Mouse (Mus musculus): Measurements from ENCODE around the gene Abt1. TPM values are rescaled to one million over a fixed set of nuclear protein-coding genes. Genes with fewer than 3 reads are reported as not detected.
"Not testable (repeated sequence)": the region's sequence is repeated elsewhere in the genome, so short reads cannot be mapped to it uniquely, and the experiment has no call there.

The Abt1 gene
- polyA plus RNA-seq, 3 experiments from 2014 or later = 11.3 to 13.4 (median 12.2) TPM

- peak; percentile 63 for ATAC-seq
Observed at GRCm38 (mm10) chr13:23412630-23413521, 10.8 kb downstream of the Abt1 start.

GRCm38 (mm10) chr13:23412211-23412629 is 11.4 kb downstream of the Abt1 start:
- peak; percentile 29 for ATAC-seq

GRCm38 (mm10) chr13:23411311-23412210 is 12.1 kb downstream of the Abt1 start:
- peak; percentile 8 for ATAC-seq

- no peak for ATAC-seq
Observed at GRCm38 (mm10) chr13:23410632-23411031, 13.0 kb downstream of the Abt1 start.

GRCm38 (mm10) chr13:23402626-23403025 is 21.0 kb downstream of the Abt1 start:
- no peak for ATAC-seq

- ATAC-seq = peak; percentile 86
Observed at GRCm38 (mm10) chr13:23401683-23402527, 21.8 kb downstream of the Abt1 start.

GRCm38 (mm10) chr13:23400771-23401682 is 22.6 kb downstream of the Abt1 start:
- ATAC-seq = no peak

- ATAC-seq = not testable (repeated sequence)
Observed at GRCm38 (mm10) chr13:23396913-23397312, 26.8 kb downstream of the Abt1 start.

GRCm38 (mm10) chr13:23396246-23396703 is 27.4 kb downstream of the Abt1 start:
- ATAC-seq = no peak

- ATAC-seq = no peak
Observed at GRCm38 (mm10) chr13:23395301-23396245, 28.1 kb downstream of the Abt1 start.

GRCm38 (mm10) chr13:23387548-23387947 is 36.1 kb downstream of the Abt1 start:
- ATAC-seq = no peak

GRCm38 (mm10) chr13:23383127-23383526 is 40.5 kb downstream of the Abt1 start:
- ATAC-seq = no peak

- ATAC-seq = no peak
Observed at GRCm38 (mm10) chr13:23372433-23372832, 51.2 kb downstream of the Abt1 start.

- no peak for ATAC-seq
Observed at GRCm38 (mm10) chr13:23370075-23370474, 53.6 kb downstream of the Abt1 start.

- ATAC-seq = peak; percentile 42
Observed at GRCm38 (mm10) chr13:23369421-23369765, 54.3 kb downstream of the Abt1 start.

GRCm38 (mm10) chr13:23368583-23369420 is 54.9 kb downstream of the Abt1 start, which contains the start of gene Zfp322a:
TSS of gene Zfp322a (minus strand) at chr13:23369208.
- peak; percentile 99 for ATAC-seq

Measured in inflammation-experienced regulatory T-cells, adult 6 months (primary cell).